Mouse (Mus musculus) cortical plate, adult 2 months (tissue): ENCODE measurements around the gene Zfp872.

ENCODE experiments used
- CTCF ChIP-seq: fragments of 200-500 bp; IDR thresholded peaks from 2 replicates; pipeline ENCODE4 v1.5.1; 2011; ENCODE audit warnings: mild to moderate bottlenecking, control low read depth, low read length; ENCODE audit not compliant: insufficient read depth; ENCODE audit errors: extremely low read depth
- POLR2A ChIP-seq: fragments of 200-500 bp; IDR thresholded peaks from 2 replicates; pipeline ENCODE4 v1.6.1; 2011; ENCODE audit warnings: mild to moderate bottlenecking, low read length, control low read depth; ENCODE audit not compliant: insufficient read depth; ENCODE audit errors: extremely low read depth

GRCm38 (mm10) chr9:22167751-22168150, 20.1 kb upstream of the Zfp872 start:
- TF ChIP-seq POLR2A (no peak), CTCF (no peak)
